Mouse (Mus musculus) layer of hippocampus, adult 2 months (tissue): Measurements from ENCODE around the gene Tbc1d22b. TPM values are rescaled to one million over a fixed set of nuclear protein-coding genes. Genes with fewer than 3 reads are reported as not detected.
A peak's percentile ranks its signal among the peaks of the same experiment; 100 is the strongest.
"Not testable (repeated sequence)": the region's sequence is repeated elsewhere in the genome, so short reads cannot be mapped to it uniquely, and the experiment has no call there.

ENCODE experiments used
- DNase-seq, 2 experiments: peaks; one replicate each; pipeline ENCODE4 v3.0.0; 2022; ENCODE audit warnings: low spot score in 2 of 2
- H3K27ac ChIP-seq: fragments of 200-600 bp; 2 replicates; pipeline ENCODE4 v1.8.1; 2022
- H3K4me3 ChIP-seq: fragments of 200-600 bp; 2 replicates; pipeline ENCODE4 v1.8.1; 2022; ENCODE audit warnings: mild to moderate bottlenecking
- CTCF ChIP-seq: fragments of 200-600 bp; conservative IDR thresholded peaks from 2 replicates; pipeline ENCODE4 v1.8.1; 2022; ENCODE audit warnings: antibody characterized with exemption, mild to moderate bottlenecking, moderate library complexity
- long read RNA-seq, 2 experiments: library from polyadenylated mRNA; stranded (forward); transcript quantifications; one replicate each; pipeline ENCODE4 v2.0.0; 2021; ENCODE audit warnings: borderline mapping rate in 2 of 2
- total RNA-seq, 2 experiments: library from RNA; stranded (reverse); gene quantifications; 2 replicates each; pipeline ENCODE4 v1.2.3; 2021

The Tbc1d22b gene
- total RNA-seq: 10 to 100 TPM; 39.8 to 41.7 TPM
- long read RNA-seq, experiment 1, transcript Tbc1d22b-201 (13 exons, 3,595 nt): major isoform, 24 of 35 reads
- long read RNA-seq, experiment 1, partial matches to known transcripts: 7 of 35 reads
- long read RNA-seq, experiment 1, other reads (novel, unspliced or antisense): 3 of 35 reads
- long read RNA-seq, experiment 2, transcript Tbc1d22b-201 (13 exons, 3,595 nt): major isoform, 40 of 57 reads
- long read RNA-seq, experiment 2, partial matches to known transcripts: 14 of 57 reads
- long read RNA-seq, experiment 2, other reads (novel, unspliced or antisense): 2 of 57 reads

DNA sequence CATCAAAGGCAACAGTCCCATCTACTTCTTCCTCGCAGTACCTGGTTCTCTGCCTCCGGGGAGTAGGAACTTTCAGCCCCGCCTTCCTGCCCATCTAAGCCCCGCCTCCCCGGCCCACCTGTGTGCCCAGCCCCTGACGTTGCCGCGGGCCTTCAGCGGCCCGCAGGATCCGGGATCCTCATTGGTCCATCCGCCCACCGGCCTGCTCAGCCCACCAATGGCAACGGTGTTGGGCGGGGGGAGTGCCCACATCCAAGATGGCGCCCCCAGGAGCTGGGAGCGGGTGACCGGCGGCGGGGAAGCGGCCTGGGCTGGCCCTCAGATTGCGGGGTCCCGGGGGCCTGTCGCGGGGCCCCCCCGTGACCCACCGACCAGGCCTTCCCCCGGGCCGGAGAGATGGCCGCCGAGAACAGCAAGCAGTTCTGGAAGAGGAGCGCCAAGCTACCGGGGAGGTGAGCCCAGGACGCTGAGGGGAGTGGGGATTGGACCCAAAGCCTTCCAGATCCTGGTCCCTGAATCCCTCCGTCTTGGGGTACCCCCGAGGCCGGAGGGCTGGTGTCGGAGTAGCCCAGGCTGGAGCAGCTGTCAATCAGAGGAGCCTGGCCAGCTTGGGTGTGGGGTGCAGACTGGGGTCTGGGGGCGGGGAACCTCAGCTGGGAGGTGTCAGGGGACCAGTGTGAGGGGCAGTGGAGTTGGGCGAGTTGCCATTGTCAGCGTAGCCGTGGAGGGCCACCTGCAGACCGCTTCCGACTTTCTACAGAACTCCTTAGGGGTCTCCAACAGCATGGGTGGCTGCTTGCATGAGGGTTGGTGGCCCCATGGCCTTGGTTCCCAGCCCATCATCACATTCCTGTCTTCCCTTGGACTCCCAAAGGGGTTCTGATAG lies at the start of gene Tbc1d22b, which contains the start of gene Gm17657:
Gene Tbc1d22b, plus strand, starts transcription at position 243 of the 886 bp plus-strand sequence.
Gene Gm17657, minus strand, starts transcription at position 96 of the 886 bp plus-strand sequence.
- TF ChIP-seq CTCF: no peak
- DNase-seq: peak; percentile 95
- Histone ChIP-seq H3K4me3 (peak within 1 kb of the TSS; percentile 81), H3K27ac (peak within 1 kb of the TSS; percentile 92)

DNA sequence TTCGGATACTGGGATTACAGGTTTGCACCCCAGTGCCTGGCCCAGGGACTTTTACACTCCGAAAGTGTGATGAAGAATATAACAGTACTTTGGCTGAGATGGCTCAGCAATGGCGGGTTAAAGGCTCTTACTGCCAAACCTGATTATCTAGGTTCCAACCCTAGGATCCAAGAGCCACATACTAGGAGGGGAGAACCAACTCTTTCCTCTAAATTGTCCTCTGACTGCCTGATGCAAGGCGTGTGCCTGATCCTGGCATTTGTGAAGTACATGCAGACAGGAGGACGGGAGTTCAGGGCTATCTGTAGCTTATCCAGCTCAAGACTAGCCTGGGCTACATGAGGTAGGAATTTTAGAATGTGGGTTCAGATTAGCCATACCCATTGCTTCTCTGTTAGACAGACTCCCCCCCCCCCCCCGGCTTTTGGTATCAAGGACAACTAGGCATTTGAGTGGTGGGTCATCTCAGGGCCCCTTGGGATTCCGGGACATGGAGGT lies 49.3 kb upstream of the Tbc1d22b start:
- no peak for TF ChIP-seq CTCF
- Histone ChIP-seq H3K4me3 (no peak overlapping the region), H3K27ac (no peak overlapping the region)
- no peak for DNase-seq

DNA sequence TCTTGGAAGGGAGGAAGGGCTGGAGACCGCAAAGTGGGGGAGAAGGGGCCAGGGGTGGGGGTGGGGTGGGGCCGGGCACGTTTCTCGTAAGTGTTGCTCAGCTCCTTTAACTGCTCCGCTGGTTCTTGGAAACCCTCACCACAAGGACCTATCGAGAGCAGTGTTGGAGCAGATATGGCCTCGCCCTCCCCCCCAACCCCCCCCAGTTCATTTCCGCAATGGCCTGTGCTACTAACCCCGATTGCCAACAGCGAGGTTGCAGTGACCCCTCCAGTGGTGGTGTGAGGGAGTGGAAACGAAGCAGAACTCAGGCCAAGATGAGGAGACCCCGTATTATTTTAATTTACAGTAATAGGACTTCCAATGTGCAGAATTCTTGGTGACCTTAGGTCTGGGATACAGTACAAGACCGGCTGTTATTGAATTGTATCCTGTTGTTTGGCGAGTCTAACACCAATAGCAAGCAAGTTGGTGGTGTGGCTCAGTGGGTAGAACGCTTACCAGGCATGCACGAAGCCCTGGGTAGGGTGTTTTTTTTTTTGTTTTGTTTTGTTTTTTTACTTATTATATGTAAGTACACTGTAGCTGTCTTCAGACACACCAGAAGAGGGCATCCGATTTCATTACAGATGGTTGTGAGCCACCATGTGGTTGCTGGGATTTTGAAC lies 48.6 kb upstream of the Tbc1d22b start:
- no peak for TF ChIP-seq CTCF

DNA sequence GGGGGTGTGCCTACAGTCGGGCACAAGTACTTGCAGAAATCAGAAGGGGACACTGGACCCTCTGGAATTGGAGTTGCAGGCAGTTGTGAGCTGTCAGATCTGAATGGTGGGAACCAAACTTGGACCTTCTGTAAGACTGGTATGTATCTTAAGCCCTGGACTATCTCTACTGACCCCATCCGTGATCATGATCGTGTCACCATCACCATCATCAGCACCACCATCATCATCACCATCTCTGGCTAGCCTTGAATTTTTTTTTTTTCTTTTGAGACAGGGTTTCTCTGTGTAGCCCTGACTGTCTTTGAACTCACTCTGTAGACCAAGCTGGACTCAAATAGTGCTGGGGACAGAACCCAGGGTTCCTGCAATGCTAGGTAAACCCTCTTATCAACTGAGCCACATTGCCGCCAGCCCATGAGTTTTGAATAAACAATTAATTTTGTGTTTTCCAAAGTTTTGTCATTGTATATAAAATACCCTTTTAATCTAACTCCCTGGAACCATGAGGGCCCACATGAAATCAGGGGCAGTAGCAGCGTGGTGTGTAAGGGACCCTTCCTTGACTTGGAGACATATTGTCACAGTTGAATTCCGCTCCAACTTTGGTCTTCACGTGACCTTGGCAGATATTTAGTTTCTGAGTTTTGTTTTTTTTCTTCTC lies 47.4 kb upstream of the Tbc1d22b start:
- TF ChIP-seq CTCF: no peak
- no peak overlapping the region for H3K27ac ChIP-seq
- DNase-seq: no peak

More for the DNA sequence above, 48.6 kb upstream of the Tbc1d22b start:
- no peak for DNase-seq
- Histone ChIP-seq H3K27ac (no peak overlapping the region), H3K4me3 (no peak overlapping the region)

DNA sequence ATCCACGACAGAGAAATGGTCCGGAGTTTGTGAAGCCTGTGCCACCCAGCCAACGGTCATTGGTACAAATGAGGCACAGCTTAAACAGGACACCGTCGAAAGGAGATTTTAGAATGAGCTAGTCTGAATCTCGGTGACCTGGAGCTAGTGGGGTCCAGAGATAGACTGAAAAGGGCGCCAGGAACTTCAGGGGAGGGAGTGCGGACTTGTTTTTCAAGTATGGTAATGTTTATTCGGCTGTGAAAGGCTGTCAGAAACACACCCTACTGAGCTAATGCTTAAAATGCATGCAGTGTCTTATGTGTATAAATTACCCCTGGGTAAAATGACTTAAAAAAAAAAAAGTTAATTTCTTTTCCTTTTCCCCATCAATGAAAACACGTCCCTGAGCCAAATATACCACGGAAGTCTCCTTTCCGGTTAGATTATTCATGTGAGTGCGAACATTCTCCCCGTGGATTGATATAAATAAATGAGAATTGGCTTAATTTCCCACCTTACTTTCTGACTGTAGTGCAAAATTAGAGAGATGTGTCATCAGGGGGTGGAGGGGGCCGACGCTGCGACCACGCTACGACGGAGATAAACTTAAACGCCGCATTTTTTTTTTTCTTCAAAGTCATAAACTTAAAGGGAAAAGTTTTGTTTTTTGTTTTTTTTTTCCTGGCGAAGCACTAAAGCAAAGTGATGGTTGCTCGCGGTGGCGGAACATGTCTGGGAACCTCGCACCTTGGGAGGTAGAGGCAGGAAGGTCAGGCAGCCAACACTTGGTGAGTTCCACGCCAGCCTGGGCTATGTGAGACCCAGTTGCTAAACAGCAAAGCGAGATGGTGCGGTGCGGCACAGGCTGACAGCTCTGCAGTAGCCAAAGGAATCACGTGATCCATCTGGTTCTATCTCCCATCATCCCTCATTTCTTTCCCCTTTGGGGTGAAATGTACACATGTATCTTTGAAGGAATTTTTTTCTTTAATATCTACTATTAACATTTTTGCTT lies 46.6 kb upstream of the Tbc1d22b start:
- TF ChIP-seq CTCF: no peak
- no peak for DNase-seq
- H3K27ac ChIP-seq: no peak overlapping the region
- peak overlapping the region; percentile 9; the same call in 1 of the 2 replicates for H3K4me3 ChIP-seq

More for the DNA sequence above, 47.4 kb upstream of the Tbc1d22b start:
- no peak overlapping the region for H3K4me3 ChIP-seq

DNA sequence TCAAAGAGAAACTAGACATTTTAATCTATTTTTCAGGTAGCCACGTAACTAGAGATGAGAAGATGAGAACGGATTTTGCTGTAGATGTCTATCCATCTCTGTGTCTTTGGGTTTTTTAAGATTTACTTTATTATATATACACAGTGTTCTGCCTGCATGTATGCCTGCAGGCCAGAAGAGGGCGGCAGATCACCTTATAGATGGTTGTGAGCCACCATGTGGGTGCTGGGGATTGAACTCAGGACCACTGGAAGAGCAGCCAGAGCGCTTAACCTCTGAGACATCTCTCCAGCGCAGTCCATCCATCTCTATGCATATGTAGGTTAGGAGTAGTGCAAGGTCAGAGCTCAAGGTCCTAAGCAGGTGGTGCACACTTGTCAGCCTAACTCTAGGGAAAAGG lies 45.9 kb upstream of the Tbc1d22b start:
- TF ChIP-seq CTCF: peak; percentile 60
- DNase-seq: no peak
- Histone ChIP-seq H3K4me3 (no peak overlapping the region), H3K27ac (no peak overlapping the region)

DNA sequence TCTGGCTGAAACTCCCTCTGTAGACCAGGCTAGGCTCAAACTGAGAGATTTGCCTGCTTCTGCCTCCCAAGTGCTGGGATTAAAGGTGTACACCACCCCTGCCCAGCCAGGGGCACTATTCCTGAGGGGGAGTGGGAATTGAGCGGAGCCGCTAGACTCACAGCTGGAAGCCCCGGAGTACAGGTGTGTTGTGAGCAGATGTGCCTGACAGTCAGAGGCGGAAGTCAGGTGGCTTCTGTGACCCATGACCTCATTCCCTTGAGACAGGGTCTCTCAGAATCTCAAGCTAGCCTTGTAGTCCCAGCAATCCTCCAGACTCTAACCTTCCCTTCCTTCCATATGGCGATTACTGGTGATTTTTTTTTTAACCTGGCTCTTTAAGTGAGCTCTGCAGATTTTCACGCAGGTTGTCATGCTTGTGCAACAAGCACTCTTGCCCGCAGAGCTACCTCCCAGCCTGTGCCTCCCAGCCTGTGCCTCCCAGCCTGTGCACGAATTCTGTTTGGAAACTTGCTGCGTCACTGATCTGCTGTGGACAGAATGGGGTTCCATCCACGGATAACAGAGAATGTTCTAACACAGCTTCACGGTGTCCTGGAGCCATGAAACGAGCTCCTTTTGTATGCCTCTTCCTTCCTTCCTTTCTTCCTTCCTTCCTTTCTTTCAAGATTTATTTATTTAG lies 40.5 kb upstream of the Tbc1d22b start:
- TF ChIP-seq CTCF: no peak
- H3K27ac ChIP-seq: no peak overlapping the region
- no peak for DNase-seq
- H3K4me3 ChIP-seq: no peak overlapping the region

DNA sequence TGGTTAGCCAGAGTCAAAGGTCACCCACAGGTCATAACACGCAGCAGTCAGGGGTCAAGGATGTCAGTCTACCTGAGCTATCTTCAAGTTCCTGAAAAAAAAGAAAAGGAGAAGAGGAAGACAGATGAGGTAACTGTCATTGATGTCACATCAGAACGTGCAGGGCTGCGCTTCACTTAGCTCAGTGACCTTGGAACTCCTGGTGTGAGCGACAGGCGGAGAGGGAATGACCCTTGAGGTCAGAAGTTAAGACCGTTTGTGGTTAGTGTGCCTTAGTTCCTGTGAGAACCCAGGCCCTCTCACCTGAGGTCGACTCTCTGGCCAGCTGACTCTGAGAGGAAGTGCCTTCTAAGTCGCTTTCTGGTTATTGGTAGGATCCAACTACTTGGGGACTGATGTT lies 38.9 kb upstream of the Tbc1d22b start:
- TF ChIP-seq CTCF: no peak
- Histone ChIP-seq H3K27ac (no peak overlapping the region), H3K4me3 (no peak overlapping the region)
- no peak for DNase-seq

DNA sequence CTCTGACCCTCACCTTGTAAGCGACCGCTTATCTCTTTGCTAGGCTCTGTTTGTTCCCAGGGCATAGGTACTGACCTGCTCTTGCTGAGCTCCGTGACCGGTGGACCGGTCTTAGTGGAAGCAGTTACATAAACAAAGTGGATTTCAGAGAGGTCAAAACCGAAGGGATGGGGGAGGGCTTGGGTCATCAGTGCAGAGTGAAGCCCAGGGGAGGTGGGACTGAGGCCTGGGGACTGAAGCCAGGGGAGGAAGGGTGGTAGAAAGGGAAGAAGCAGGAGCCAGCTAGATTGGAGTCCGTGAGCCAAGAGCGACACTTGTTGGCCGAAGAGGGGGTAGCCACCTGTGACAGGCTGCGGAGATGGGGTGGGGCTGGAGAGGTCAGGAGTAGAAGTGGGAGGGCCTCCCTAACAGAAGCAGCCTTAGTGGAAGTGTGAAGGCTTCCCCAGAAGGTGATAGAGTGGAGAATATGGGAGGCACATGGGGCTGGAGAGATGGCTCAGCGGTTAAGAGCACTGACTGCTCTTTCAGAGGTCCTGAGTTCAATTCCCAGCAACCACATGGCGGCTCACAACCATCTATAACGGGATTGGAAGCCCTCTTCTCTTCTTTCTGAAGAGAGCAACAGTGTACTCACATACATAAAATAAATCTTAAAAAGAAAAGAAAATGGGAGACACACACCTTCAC lies 36.4 kb upstream of the Tbc1d22b start:
- no peak for DNase-seq
- TF ChIP-seq CTCF: peak; percentile 64
- Histone ChIP-seq H3K27ac (no peak overlapping the region), H3K4me3 (no peak overlapping the region)

DNA sequence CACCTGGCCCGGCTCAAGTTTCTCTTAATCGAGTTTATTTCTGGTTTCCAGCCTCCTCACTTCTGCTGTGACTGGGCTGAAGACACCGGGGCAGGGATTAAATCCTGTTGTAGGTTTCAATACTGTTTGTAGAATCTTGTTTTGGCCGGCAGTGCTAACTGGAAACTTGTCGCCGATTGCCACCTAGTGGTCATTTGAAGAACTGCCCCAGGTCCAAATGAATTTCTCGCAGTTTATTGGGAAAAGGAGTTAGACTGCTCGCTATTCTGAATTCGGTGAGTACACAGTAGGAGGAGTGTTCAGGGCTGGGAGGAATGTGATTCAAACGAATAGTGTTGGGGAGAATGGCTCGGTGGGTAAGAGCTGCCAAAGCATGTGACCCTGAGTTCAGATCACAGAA lies 35.1 kb upstream of the Tbc1d22b start:
- H3K27ac ChIP-seq: no peak overlapping the region
- DNase-seq: peak; percentile 79 to 85
- H3K4me3 ChIP-seq: no peak overlapping the region
- peak; percentile 99 for TF ChIP-seq CTCF

DNA sequence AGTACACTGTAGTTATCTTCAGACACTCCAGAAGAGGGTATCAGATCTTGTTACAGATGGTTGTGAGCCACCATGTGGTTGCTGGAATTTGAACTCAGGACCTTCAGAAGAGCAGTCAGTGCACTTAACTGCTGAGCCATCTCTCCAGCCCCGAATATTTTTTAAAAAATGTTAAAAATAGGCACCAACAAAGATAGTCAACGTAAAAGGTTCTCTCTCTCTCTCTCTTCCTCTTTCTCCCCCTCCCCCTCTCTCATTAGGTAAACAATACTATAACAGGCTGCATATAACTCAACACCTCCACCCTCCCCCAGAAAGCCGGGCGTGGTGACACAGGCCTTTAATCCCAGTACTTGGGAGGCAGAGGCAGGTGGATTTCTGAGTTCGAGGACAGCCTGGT lies 30.9 kb upstream of the Tbc1d22b start:
- not testable (repeated sequence) for H3K27ac ChIP-seq, H3K4me3 ChIP-seq, DNase-seq
